Mouse (Mus musculus): ENCODE measurements around the gene Pnmal1. TPM values are rescaled to one million over a fixed set of nuclear protein-coding genes. Genes with fewer than 3 reads are reported as not detected.

The Pnmal1 gene
- polyA plus RNA-seq, 1 experiment = not detected

- peaks cover 98% of the 10 kb centered on the region for H3K36me3 ChIP-seq (replicated peaks; ENCODE audit: low read length)
- H3K9me3 ChIP-seq = no peaks in the 10 kb centered on the region
- H3K4me1 ChIP-seq = peaks cover 55% of the 10 kb centered on the region
- no peaks in the 10 kb centered on the region for H3K27me3 ChIP-seq (replicated peaks)
- H3K4me3 ChIP-seq (replicated peaks) = no peak overlapping the region
- no peak for TF ChIP-seq GATA1 (IDR thresholded peaks at IDR 0.05; ENCODE audit: borderline replicate concordance, low read length)
- no peak for TF ChIP-seq FLI1 (IDR thresholded peaks at IDR 0.05; ENCODE audit: low read length)
Observed at GRCm38 (mm10) chr7:17010010-17010347, 50.5 kb downstream of the Pnmal1 start.

- peaks cover 38% of the 10 kb centered on the region for H3K4me1 ChIP-seq
- H3K36me3 ChIP-seq (replicated peaks; ENCODE audit: low read length) = peaks cover 98% of the 10 kb centered on the region
- no peak overlapping the region for H3K4me3 ChIP-seq (replicated peaks)
- H3K9me3 ChIP-seq = no peaks in the 10 kb centered on the region
- no peak for TF ChIP-seq GATA1 (IDR thresholded peaks at IDR 0.05; ENCODE audit: borderline replicate concordance, low read length)
- TF ChIP-seq FLI1 (IDR thresholded peaks at IDR 0.05; ENCODE audit: low read length) = no peak
- no peaks in the 10 kb centered on the region for H3K27me3 ChIP-seq (replicated peaks)
Observed at GRCm38 (mm10) chr7:17011909-17012590, 52.6 kb downstream of the Pnmal1 start.

Other genes starting within 250 kb of the Pnmal1 start
- gene Ceacam9, start 237.8 kb upstream of the Pnmal1 start, polyA plus RNA-seq (2012; ENCODE audit: insufficient read depth, low replicate concordance) = not detected in 2 replicates
- gene Ap2s1, start 221.3 kb upstream of the Pnmal1 start, polyA plus RNA-seq (2012; ENCODE audit: insufficient read depth, low replicate concordance) = 1,190 and 1,969 TPM in 2 replicates
- gene Slc1a5, start 178.3 kb upstream of the Pnmal1 start, polyA plus RNA-seq (2012; ENCODE audit: insufficient read depth, low replicate concordance) = 35.2 and 52.2 TPM in 2 replicates
- gene Strn4, start 143.8 kb upstream of the Pnmal1 start, polyA plus RNA-seq (2012; ENCODE audit: insufficient read depth, low replicate concordance) = 83.0 and 118 TPM in 2 replicates
- 14.8 and 21.1 TPM in 2 replicates for gene Fkrp, start 142.9 kb upstream of the Pnmal1 start, polyA plus RNA-seq (2012; ENCODE audit: insufficient read depth, low replicate concordance)
- 54.4 and 70.1 TPM in 2 replicates for gene Prkd2, start 116.8 kb upstream of the Pnmal1 start, polyA plus RNA-seq (2012; ENCODE audit: insufficient read depth, low replicate concordance)
- 3.3 and 10.9 TPM in 2 replicates for gene Dact3, start 84.4 kb upstream of the Pnmal1 start, polyA plus RNA-seq (2012; ENCODE audit: insufficient read depth, low replicate concordance)
- gene Gng8, start 67.9 kb upstream of the Pnmal1 start, polyA plus RNA-seq (2012; ENCODE audit: insufficient read depth, low replicate concordance) = not detected in 2 replicates
- gene Ptgir, start 53.2 kb upstream of the Pnmal1 start, polyA plus RNA-seq (2012; ENCODE audit: insufficient read depth, low replicate concordance) = 56.9 and 66.7 TPM in 2 replicates
- 823 and 866 TPM in 2 replicates for gene Calm3, start 35.6 kb upstream of the Pnmal1 start, polyA plus RNA-seq (2012; ENCODE audit: insufficient read depth, low replicate concordance)
- not detected in 2 replicates for gene Pnmal2, start 15.0 kb upstream of the Pnmal1 start, polyA plus RNA-seq (2012; ENCODE audit: insufficient read depth, low replicate concordance)
- 0.06 and 1.4 TPM in 2 replicates for gene Gm42372, start 23.4 kb downstream of the Pnmal1 start, polyA plus RNA-seq (2012; ENCODE audit: insufficient read depth, low replicate concordance)
- 2.9 and 5.3 TPM in 2 replicates for gene Ccdc8, start 33.0 kb downstream of the Pnmal1 start, polyA plus RNA-seq (2012; ENCODE audit: insufficient read depth, low replicate concordance)
- gene Ppp5c, start 68.2 kb downstream of the Pnmal1 start, polyA plus RNA-seq (2012; ENCODE audit: insufficient read depth, low replicate concordance) = 55.6 and 70.0 TPM in 2 replicates
- gene Hif3a, start 102.7 kb downstream of the Pnmal1 start, polyA plus RNA-seq (2012; ENCODE audit: insufficient read depth, low replicate concordance) = 3.3 and 5.6 TPM in 2 replicates
- not detected in 2 replicates for gene Psg16, start 114.4 kb downstream of the Pnmal1 start, polyA plus RNA-seq (2012; ENCODE audit: insufficient read depth, low replicate concordance)
- not detected in 2 replicates for gene Ceacam3, start 190.6 kb downstream of the Pnmal1 start, polyA plus RNA-seq (2012; ENCODE audit: insufficient read depth, low replicate concordance)
- not detected in 2 replicates for gene Psg29, start 243.8 kb downstream of the Pnmal1 start, polyA plus RNA-seq (2012; ENCODE audit: insufficient read depth, low replicate concordance)